Mouse (Mus musculus): ENCODE data around the gene Enthd1.

Gene Enthd1

DNA sequence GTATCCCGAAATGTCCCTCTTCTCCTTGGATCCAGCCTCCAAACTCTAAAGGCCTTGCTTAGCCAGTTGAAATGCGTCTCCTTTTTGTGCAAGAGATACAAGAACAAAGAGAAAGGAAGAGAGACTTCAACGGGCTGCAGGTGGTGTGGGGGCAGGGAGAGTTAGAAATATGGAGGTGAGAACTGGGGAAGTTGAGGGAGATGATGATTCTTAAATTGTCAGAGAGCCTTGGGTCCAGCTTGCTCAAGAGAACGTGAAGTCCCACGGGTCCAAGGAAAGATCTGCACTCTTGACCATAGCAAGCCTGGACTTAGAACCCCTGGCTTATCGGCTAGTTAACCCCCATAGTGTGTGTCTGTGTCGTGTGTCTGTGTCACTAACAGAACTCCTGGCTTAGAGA lies 6.7 kb upstream of the Enthd1 start:
- H3K9me3 ChIP-seq (ENCODE audit: low read length): no peaks in the 10 kb centered on the region
- TF ChIP-seq CTCF (conservative IDR thresholded peaks at IDR 0.05; ENCODE audit: low read length): no peak
- TF ChIP-seq NANOG (IDR thresholded peaks at IDR 0.05; ENCODE audit: borderline replicate concordance, low read length): no peak
- TF ChIP-seq POU5F1 (IDR thresholded peaks at IDR 0.05; ENCODE audit: borderline replicate concordance, low read length): no peak
- no peaks in the 10 kb centered on the region for H3K36me3 ChIP-seq (ENCODE audit: insufficient read depth, low read length)
- peaks cover 42% of the 10 kb centered on the region for H3K27me3 ChIP-seq (ENCODE audit: insufficient read depth, low read length)
- no peak overlapping the region for H3K4me3 ChIP-seq (replicated peaks; ENCODE audit: low read length)
- peaks cover 22% of the 10 kb centered on the region for H3K4me1 ChIP-seq (replicated peaks; ENCODE audit: low read depth, low read length)

DNA sequence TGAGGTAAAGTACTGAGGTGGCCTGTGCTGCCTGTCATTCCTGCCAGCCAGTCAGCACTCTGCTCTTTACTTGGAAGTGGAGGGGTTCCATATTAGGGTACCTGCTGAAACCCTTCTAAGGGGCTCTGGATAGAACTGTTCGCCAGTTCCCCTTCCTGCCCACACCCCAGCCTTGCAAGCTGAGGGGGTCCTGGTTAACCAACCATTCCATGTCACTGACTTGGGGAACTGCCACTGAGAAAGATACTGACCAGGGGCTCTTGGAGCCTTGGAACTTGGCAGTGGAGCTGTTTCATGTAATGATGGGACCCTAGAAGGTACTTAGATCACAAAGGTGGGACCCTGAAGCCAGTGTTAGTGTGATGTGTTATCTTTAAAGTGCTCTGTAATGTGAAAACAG lies 5.3 kb upstream of the Enthd1 start:
- H3K27me3 ChIP-seq (ENCODE audit: insufficient read depth, low read length): peaks cover 34% of the 10 kb centered on the region
- TF ChIP-seq CTCF (conservative IDR thresholded peaks at IDR 0.05; ENCODE audit: low read length) (no peak), NANOG (IDR thresholded peaks at IDR 0.05; ENCODE audit: borderline replicate concordance, low read length) (no peak), POU5F1 (IDR thresholded peaks at IDR 0.05; ENCODE audit: borderline replicate concordance, low read length) (no peak)
- no peaks in the 10 kb centered on the region for H3K9me3 ChIP-seq (ENCODE audit: low read length)
- H3K4me1 ChIP-seq (replicated peaks; ENCODE audit: low read depth, low read length): peaks cover 22% of the 10 kb centered on the region
- H3K36me3 ChIP-seq (ENCODE audit: insufficient read depth, low read length): no peaks in the 10 kb centered on the region
- H3K4me3 ChIP-seq (replicated peaks; ENCODE audit: low read length): no peak overlapping the region

DNA sequence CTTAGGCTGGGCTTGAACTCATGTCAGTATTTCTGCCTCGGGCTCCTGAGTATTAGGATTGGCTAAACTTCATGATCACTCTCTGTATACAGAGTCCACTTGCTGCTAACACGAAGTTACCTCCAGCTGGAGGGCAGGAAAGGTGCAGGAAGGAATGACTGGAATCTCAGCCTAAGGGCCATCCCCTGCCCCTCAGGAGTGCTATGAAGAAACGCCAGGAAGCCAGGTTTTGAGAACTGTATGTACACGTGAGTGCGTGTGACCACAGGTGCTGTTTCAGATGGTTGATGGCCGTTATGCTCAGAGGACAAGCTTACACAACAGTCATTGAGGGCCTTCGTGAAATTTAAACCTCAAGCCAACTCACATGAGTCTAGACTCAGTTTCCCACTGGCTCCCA lies 4.2 kb upstream of the Enthd1 start:
- TF ChIP-seq POU5F1 (IDR thresholded peaks at IDR 0.05; ENCODE audit: borderline replicate concordance, low read length): no peak
- TF ChIP-seq NANOG (IDR thresholded peaks at IDR 0.05; ENCODE audit: borderline replicate concordance, low read length): no peak
- no peak for TF ChIP-seq CTCF (conservative IDR thresholded peaks at IDR 0.05; ENCODE audit: low read length)
- Histone ChIP-seq H3K36me3 (ENCODE audit: insufficient read depth, low read length) (no peaks in the 10 kb centered on the region), H3K4me3 (replicated peaks; ENCODE audit: low read length) (no peak overlapping the region), H3K4me1 (replicated peaks; ENCODE audit: low read depth, low read length) (peaks cover 31% of the 10 kb centered on the region), H3K27me3 (ENCODE audit: insufficient read depth, low read length) (peaks cover 33% of the 10 kb centered on the region), H3K9me3 (ENCODE audit: low read length) (no peaks in the 10 kb centered on the region)

DNA sequence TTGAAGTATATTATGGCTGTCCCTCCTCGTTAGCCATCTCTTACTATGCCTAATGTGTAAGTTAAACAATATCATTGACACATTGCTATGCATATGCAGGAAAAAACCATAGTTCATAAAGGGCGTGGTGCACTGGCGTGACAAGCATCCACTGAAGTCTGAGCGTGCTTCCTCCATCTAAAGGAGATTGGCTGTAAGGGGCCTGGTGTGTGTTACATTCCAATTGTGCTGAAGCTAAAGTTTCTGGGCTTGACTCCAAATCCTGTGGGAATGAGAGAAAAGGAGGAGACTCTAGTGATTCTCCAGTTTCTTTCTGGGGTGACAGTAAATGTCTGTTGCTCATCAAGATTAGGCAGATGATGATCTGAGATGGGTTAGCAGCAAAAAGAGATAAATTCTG lies 2.8 kb upstream of the Enthd1 start:
- Histone ChIP-seq H3K36me3 (ENCODE audit: insufficient read depth, low read length) (no peaks in the 10 kb centered on the region), H3K4me1 (replicated peaks; ENCODE audit: low read depth, low read length) (peaks cover 26% of the 10 kb centered on the region), H3K9me3 (ENCODE audit: low read length) (no peaks in the 10 kb centered on the region), H3K27me3 (ENCODE audit: insufficient read depth, low read length) (peaks cover 25% of the 10 kb centered on the region), H3K4me3 (replicated peaks; ENCODE audit: low read length) (no peak overlapping the region)
- TF ChIP-seq POU5F1 (IDR thresholded peaks at IDR 0.05; ENCODE audit: borderline replicate concordance, low read length) (no peak), CTCF (conservative IDR thresholded peaks at IDR 0.05; ENCODE audit: low read length) (no peak), NANOG (IDR thresholded peaks at IDR 0.05; ENCODE audit: borderline replicate concordance, low read length) (no peak)

DNA sequence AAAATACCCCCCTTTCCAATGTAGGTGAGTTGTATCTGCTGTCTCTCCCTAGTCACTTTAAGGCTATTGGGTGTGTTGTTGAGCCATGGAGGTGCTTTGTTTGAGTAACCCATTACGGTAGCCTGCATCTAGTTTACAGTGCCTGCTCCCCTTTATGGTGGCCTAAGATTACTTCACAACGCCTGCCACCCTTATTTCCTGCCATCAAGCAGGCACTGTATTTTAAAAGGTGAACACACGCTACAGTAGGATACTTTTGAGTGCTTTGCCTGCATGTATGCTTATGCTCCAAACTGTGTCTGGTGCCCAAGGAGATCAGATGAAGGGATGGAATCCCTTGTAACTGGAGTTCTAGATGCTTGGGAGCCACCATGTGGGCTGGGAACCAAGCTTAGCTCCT lies 2.2 kb upstream of the Enthd1 start:
- no peaks in the 10 kb centered on the region for H3K36me3 ChIP-seq (ENCODE audit: insufficient read depth, low read length)
- peaks cover 20% of the 10 kb centered on the region for H3K4me1 ChIP-seq (replicated peaks; ENCODE audit: low read depth, low read length)
- TF ChIP-seq POU5F1 (IDR thresholded peaks at IDR 0.05; ENCODE audit: borderline replicate concordance, low read length) (no peak), CTCF (conservative IDR thresholded peaks at IDR 0.05; ENCODE audit: low read length) (no peak), NANOG (IDR thresholded peaks at IDR 0.05; ENCODE audit: borderline replicate concordance, low read length) (no peak)
- no peaks in the 10 kb centered on the region for H3K9me3 ChIP-seq (ENCODE audit: low read length)
- H3K4me3 ChIP-seq (replicated peaks; ENCODE audit: low read length): no peak overlapping the region
- H3K27me3 ChIP-seq (ENCODE audit: insufficient read depth, low read length): peaks cover 19% of the 10 kb centered on the region

DNA sequence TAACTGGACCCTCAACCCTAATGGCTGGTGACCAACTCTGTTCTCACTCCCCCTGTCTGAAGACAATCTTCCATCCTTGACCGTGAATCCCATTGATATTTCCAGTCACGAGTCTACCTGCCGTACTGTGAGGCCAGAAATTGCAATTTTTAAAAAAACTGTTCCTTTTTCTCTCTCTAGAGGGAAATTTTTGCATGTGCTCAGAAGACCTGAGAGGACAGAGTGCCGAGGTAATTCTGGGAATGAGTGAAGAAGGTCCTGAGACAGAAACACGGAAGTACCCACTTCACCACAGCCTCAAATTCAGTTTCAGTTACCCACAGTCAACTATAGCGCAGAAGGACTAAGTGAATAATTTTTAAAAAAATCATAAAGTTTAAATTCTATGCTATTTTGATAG lies 1.7 kb upstream of the Enthd1 start:
- peaks cover 16% of the 10 kb centered on the region for H3K27me3 ChIP-seq (ENCODE audit: insufficient read depth, low read length)
- H3K4me3 ChIP-seq (replicated peaks; ENCODE audit: low read length): no peak overlapping the region
- H3K9me3 ChIP-seq (ENCODE audit: low read length): no peaks in the 10 kb centered on the region
- peaks cover 16% of the 10 kb centered on the region for H3K4me1 ChIP-seq (replicated peaks; ENCODE audit: low read depth, low read length)
- no peaks in the 10 kb centered on the region for H3K36me3 ChIP-seq (ENCODE audit: insufficient read depth, low read length)
- TF ChIP-seq CTCF (conservative IDR thresholded peaks at IDR 0.05; ENCODE audit: low read length) (no peak), POU5F1 (IDR thresholded peaks at IDR 0.05; ENCODE audit: borderline replicate concordance, low read length) (no peak), NANOG (IDR thresholded peaks at IDR 0.05; ENCODE audit: borderline replicate concordance, low read length) (no peak)

DNA sequence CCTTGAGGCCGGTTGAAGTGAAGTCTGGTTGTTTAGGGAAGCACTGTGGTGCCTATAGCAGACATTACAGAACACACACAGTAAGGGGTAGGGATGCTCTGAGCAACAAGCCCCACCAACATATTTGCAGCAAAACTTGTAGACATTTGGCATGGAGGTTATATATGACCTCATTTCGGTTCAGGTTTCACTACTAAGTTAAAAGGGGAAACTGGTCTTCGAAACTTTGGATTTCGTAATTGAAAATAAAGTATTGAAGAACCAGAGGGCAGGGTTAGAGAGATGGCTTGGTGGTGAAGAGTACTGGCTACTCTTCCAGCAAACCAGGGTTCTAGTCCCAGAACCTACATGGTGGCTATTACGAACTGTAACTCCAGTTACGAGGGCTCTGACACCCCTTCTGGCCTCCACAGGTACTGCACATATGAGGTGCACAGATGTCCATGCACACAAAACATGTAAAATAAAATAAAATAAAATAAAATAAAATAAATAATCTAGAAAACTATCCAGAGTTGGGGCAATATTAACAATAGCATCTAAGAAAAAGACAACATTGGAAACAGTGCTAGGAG lies 1.2 kb downstream of the Enthd1 start:
- Histone ChIP-seq H3K9me3 (ENCODE audit: low read length) (no peaks in the 10 kb centered on the region), H3K36me3 (ENCODE audit: insufficient read depth, low read length) (no peaks in the 10 kb centered on the region), H3K4me1 (replicated peaks; ENCODE audit: low read depth, low read length) (0 out of 2 replicates have a peak, but pooled peaks cover 10% of the 10 kb centered on the region), H3K27me3 (ENCODE audit: insufficient read depth, low read length) (peaks cover 6% of the 10 kb centered on the region), H3K4me3 (replicated peaks; ENCODE audit: low read length) (no peak overlapping the region)
- peak; percentile 39 for TF ChIP-seq CTCF (conservative IDR thresholded peaks at IDR 0.05; ENCODE audit: low read length)
- TF ChIP-seq NANOG (IDR thresholded peaks at IDR 0.05; ENCODE audit: borderline replicate concordance, low read length): no peak
- no peak for TF ChIP-seq POU5F1 (IDR thresholded peaks at IDR 0.05; ENCODE audit: borderline replicate concordance, low read length)

DNA sequence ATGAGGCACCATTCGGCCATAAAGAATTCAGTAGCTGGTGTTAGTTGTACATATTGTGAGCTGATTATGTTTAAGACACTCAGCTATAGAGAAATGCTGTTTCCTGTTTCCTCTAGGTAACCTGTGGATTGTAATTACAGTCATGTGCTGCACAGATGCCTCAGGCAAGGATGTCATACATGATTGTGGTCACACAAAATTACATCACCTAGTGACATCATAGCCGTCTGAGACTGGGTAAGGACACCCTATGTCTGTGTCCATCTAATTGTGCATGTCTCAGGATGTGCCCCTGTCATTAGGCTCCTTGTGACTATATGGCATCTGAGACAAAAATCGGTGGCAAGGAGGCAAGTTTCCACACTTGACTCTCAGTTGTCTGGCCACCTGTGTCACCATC lies 2.5 kb downstream of the Enthd1 start:
- Histone ChIP-seq H3K9me3 (ENCODE audit: low read length) (no peaks in the 10 kb centered on the region), H3K27me3 (ENCODE audit: insufficient read depth, low read length) (peaks cover 4% of the 10 kb centered on the region; the same call in 1 of the 2 replicates), H3K4me1 (replicated peaks; ENCODE audit: low read depth, low read length) (0 out of 2 replicates have a peak, but pooled peaks cover 10% of the 10 kb centered on the region), H3K4me3 (replicated peaks; ENCODE audit: low read length) (no peak overlapping the region), H3K36me3 (ENCODE audit: insufficient read depth, low read length) (no peaks in the 10 kb centered on the region)
- TF ChIP-seq POU5F1 (IDR thresholded peaks at IDR 0.05; ENCODE audit: borderline replicate concordance, low read length) (no peak), NANOG (IDR thresholded peaks at IDR 0.05; ENCODE audit: borderline replicate concordance, low read length) (no peak)
